Mouse (Mus musculus) lung, postnatal 0 days (tissue): ENCODE data around the gene Abcg4. TPM values are rescaled to one million over a fixed set of nuclear protein-coding genes. Genes with fewer than 3 reads are reported as not detected.

ENCODE experiments used
- ATAC-seq: fragments of 200-750 bp; cut with Nextera tagmentation; 2 replicates; pipeline ENCODE4 v1.8.0; 2017; ENCODE audit warnings: moderate library complexity
- DNase-seq: peaks from one replicate; pipeline ENCODE4 v3.0.0-alpha.2; 2016; ENCODE audit warnings: low spot score
- H3K27ac ChIP-seq: fragments of 300-500 bp; sonication (generic); 2 replicates; pipeline ENCODE4 v1.5.1; 2014; ENCODE audit warnings: antibody characterized with exemption, mild to moderate bottlenecking, low read length, mixed read lengths
- H3K27me3 ChIP-seq: fragments of 300-500 bp; sonication (generic); replicated peaks from 2 replicates; pipeline ENCODE4 v1.6.1; 2014; ENCODE audit warnings: low read length, mixed read lengths; ENCODE audit not compliant: insufficient read depth
- H3K36me3 ChIP-seq: fragments of 300-500 bp; sonication (generic); 2 replicates; pipeline ENCODE4 v1.6.1; 2014; ENCODE audit warnings: low read length, mixed read lengths; ENCODE audit not compliant: insufficient read depth
- H3K4me1 ChIP-seq: fragments of 300-500 bp; sonication (generic); 2 replicates; pipeline ENCODE4 v1.6.1; 2014; ENCODE audit warnings: antibody characterized with exemption, low read depth, low read length, mixed read lengths; ENCODE audit not compliant: insufficient read depth
- H3K4me2 ChIP-seq: fragments of 300-500 bp; sonication (generic); replicated peaks from 2 replicates; pipeline ENCODE4 v1.6.1; 2014; ENCODE audit warnings: low read depth, mild to moderate bottlenecking, low read length, moderate library complexity, mixed read lengths
- H3K4me3 ChIP-seq: fragments of 300-500 bp; sonication (generic); 2 replicates; pipeline ENCODE4 v1.5.1; 2014; ENCODE audit warnings: low read depth, low read length
- H3K9ac ChIP-seq: fragments of 300-500 bp; sonication (generic); replicated peaks from 2 replicates; pipeline ENCODE4 v1.6.1; 2014; ENCODE audit warnings: low read depth, mild to moderate bottlenecking
- H3K9me3 ChIP-seq: fragments of 300-500 bp; sonication (generic); 2 replicates; pipeline ENCODE4 v1.6.1; 2016; ENCODE audit warnings: low read length, mixed read lengths
- CTCF ChIP-seq: IDR thresholded peaks from 2 replicates; pipeline ENCODE4 v1.5.1; 2016; ENCODE audit warnings: antibody characterized with exemption, mild to moderate bottlenecking
- EP300 ChIP-seq: IDR thresholded peaks from 2 replicates; pipeline ENCODE4 v1.6.1; 2016; ENCODE audit warnings: antibody characterized with exemption, mild to moderate bottlenecking, control low read depth
- WGBS: fragments of 180-500 bp; shearing (Covaris S2); extraction: QIAGEN DNeasy Blood & Tissue Kit; methylation state at CpG from one replicate; pipeline ENCODE4 v1.1.7; 2014; 5-methylcytosine and 5-hydroxymethylcytosine counted together
- polyA plus RNA-seq: library from polyadenylated mRNA; unstranded; fragments of >200 nt; fragmentation: Nextera tagmentation; extraction: Ambion mirVana; gene quantifications from 2 replicates; pipeline ENCODE4 v1.2.1, GENCODE M21; 2015

Gene Abcg4
- polyA plus RNA-seq, 1 experiment from 2014 or later, result 0.47 TPM

DNA sequence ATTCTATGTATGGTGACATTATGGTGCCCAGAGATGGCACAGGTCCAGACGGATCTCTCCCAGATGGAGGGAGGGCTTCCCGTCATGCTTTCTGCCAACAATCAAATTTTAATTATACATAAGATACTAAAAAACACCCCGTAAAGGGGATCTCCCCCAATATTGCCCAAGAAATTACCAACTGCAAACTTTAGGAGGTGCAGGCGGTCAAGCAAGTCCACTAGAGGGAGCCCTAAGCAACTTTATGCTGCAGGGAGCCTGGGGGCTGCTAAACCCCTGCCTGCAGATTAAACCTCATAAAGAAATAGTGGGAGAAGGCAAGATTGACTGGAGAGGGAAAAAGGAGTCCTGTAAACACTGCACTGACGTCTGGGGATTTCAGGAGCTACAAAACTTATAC, 49.0 kb downstream of the Abcg4 start:
- no peak for TF ChIP-seq EP300
- peak; percentile 81 for TF ChIP-seq CTCF
- no peaks in the 10 kb centered on the region for H3K27me3 ChIP-seq
- WGBS, result 3% methylated on average over 5 of the region's 5 CpGs
- no peak overlapping the region for H3K4me3 ChIP-seq
- DNase-seq (peak; percentile 66), ATAC-seq (0 out of 2 replicates have a peak, but pooled peaks have one; percentile 42)
- no peak overlapping the region for H3K9ac ChIP-seq
- H3K4me1 ChIP-seq, result no peaks in the 10 kb centered on the region
- no peaks in the 10 kb centered on the region for H3K9me3 ChIP-seq
- no peak overlapping the region for H3K27ac ChIP-seq
- H3K36me3 ChIP-seq, result no peaks in the 10 kb centered on the region
- no peak overlapping the region for H3K4me2 ChIP-seq

- WGBS, result 74% methylated on average over 17 of the region's 17 CpGs
- no peak for ATAC-seq
- Histone ChIP-seq H3K4me3 (no peak overlapping the region), H3K9ac (no peak overlapping the region), H3K4me1 (no peaks in the 10 kb centered on the region), H3K9me3 (no peaks in the 10 kb centered on the region), H3K4me2 (no peak overlapping the region), H3K36me3 (no peaks in the 10 kb centered on the region), H3K27ac (no peak overlapping the region), H3K27me3 (no peaks in the 10 kb centered on the region)
- no peak for DNase-seq
- TF ChIP-seq EP300 (no peak), CTCF (no peak)
Observed at GRCm38 (mm10) chr9:44238501-44239190, 49.8 kb downstream of the Abcg4 start.

GRCm38 (mm10) chr9:44237128-44237527, 51.3 kb downstream of the Abcg4 start:
- WGBS, result 71% methylated on average over 4 of the region's 4 CpGs
- Histone ChIP-seq H3K9ac (no peak overlapping the region), H3K4me3 (no peak overlapping the region)

GRCm38 (mm10) chr9:44236601-44237000, 51.8 kb downstream of the Abcg4 start:
- Histone ChIP-seq H3K27ac (no peak overlapping the region), H3K4me3 (no peak overlapping the region), H3K9ac (no peak overlapping the region), H3K9me3 (no peaks in the 10 kb centered on the region), H3K36me3 (no peaks in the 10 kb centered on the region), H3K4me1 (0 out of 2 replicates have a peak, but pooled peaks cover 5% of the 10 kb centered on the region), H3K4me2 (no peak overlapping the region), H3K27me3 (no peaks in the 10 kb centered on the region)
- 62% methylated on average over 4 of the region's 4 CpGs for WGBS
- ATAC-seq (no peak), DNase-seq (no peak)
- TF ChIP-seq EP300 (no peak), CTCF (no peak)

More at GRCm38 (mm10) chr9:44237128-44237527, 51.3 kb downstream of the Abcg4 start:
- Histone ChIP-seq H3K4me1 (no peaks in the 10 kb centered on the region), H3K36me3 (no peaks in the 10 kb centered on the region), H3K27me3 (no peaks in the 10 kb centered on the region), H3K4me2 (no peak overlapping the region), H3K27ac (no peak overlapping the region), H3K9me3 (no peaks in the 10 kb centered on the region)
- no peak for ATAC-seq
- no peak for DNase-seq
- TF ChIP-seq CTCF, result no peak
- TF ChIP-seq EP300, result no peak

DNA sequence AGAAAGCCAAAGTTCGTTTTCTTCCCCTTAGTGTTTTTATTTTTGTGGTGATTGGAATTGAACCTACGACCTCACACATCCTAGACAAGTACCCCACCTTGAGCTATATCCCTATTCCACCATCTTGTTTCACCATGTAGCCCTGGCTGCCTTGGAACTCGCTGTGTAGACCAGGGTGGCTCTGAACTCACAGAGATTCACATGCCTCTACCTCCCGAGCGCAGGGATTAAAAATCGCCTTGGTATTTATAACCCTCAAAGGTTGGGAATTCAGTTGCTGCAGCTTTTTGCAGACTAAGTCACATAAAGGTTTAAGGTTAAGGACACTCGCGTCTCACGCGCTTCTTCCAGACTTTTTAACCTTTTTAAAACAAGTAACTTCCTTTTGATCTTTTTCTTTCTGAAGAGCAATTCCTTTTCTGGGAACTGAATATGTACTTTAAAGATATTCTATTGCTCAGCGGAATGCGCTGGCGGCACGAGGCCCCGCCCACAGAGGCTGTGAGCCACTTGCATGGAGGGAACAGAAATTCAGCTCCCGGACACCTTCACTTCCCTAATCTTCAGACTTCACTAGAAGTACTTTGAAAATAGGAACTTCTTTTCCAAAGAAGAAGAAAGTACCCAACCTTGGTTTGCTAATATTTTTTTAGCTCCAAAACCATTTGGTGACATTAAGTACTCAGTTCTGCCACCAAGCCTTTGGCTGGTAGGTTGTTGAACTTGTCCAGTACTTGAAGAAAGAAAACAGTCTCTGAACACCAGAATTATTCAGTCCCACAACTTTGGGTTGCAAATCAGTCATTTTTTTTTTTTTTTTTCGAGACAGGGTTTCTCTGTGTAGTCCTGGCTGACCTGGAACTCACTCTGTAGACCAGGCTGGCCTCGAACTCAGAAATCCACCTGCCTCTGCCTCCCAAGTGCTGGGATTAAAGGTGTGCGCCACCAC, 53.7 kb downstream of the Abcg4 start:
- ATAC-seq (peak; percentile 21), DNase-seq (peak; percentile 83)
- Histone ChIP-seq H3K4me2 (peak overlapping the region; percentile 54), H3K4me3 (peak overlapping the region; percentile 94), H3K27me3 (no peaks in the 10 kb centered on the region), H3K27ac (peak overlapping the region; percentile 85), H3K9ac (no peak overlapping the region), H3K9me3 (no peaks in the 10 kb centered on the region), H3K36me3 (no peaks in the 10 kb centered on the region), H3K4me1 (0 out of 2 replicates have a peak, but pooled peaks cover 6% of the 10 kb centered on the region)
- TF ChIP-seq EP300 (no peak), CTCF (no peak)
- WGBS, result 14% methylated on average over 19 of the region's 19 CpGs
